Mouse (Mus musculus): ENCODE data around the gene Fam43a.

DNA sequence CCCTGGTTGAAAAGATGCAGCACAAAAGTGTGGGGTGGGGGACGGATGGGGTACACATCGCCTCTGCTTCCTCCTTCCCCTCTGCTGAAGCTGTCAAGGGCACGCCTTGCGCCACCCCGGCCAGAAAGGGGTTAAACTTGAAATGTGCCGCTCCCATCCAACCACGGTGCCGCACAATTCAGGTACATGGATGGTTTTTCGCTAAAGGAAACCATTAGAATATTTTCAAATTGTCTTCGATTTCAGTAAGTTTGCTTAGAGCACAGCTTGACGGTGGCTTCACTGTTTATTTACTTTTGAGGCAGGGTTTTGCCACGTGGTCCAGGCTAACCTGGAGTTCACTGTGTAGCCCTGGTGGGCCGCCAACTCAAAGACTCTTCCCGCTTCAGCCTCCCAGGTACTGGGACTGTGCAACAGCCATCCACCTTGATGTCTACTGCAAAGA lies 48.8 kb upstream of the Fam43a start, which contains the start of gene Tmem44:
- TF ChIP-seq CTCF (conservative IDR thresholded peaks at IDR 0.05 in 1 of 2, IDR thresholded peaks at IDR 0.05 in 1 of 2; ENCODE audit: low read depth in 2 of 2, low read length in 2 of 2) (no peak), E2F4 (IDR thresholded peaks at IDR 0.05; ENCODE audit: insufficient replicate concordance, low read depth, low read length) (no peak)

Measured in CH12.LX (cell line).